Mouse (Mus musculus) stomach, embryonic 16.5 days (tissue): Measurements from ENCODE around the gene Plcl1. TPM values are rescaled to one million over a fixed set of nuclear protein-coding genes. Genes with fewer than 3 reads are reported as not detected.

Source experiments
- ATAC-seq: fragments of 200-750 bp; cut with Nextera tagmentation; 2 replicates; pipeline ENCODE4 v1.8.0; 2017; ENCODE audit warnings: moderate number of reproducible peaks, moderate TSS enrichment; ENCODE audit not compliant: insufficient read depth, low FRiP score
- H3K27ac ChIP-seq: fragments of 300-500 bp; sonication (generic); 2 replicates; pipeline ENCODE4 v1.5.1; 2014; ENCODE audit warnings: low read length
- H3K27me3 ChIP-seq: fragments of 300-500 bp; sonication (generic); 2 replicates; pipeline ENCODE4 v1.6.1; 2014; ENCODE audit warnings: low read length, control low read depth, mixed read lengths; ENCODE audit not compliant: control insufficient read depth, insufficient read depth
- H3K36me3 ChIP-seq: fragments of 300-500 bp; sonication (generic); 2 replicates; pipeline ENCODE4 v1.6.1; 2014; ENCODE audit warnings: low read length; ENCODE audit not compliant: control insufficient read depth, insufficient read depth
- H3K4me1 ChIP-seq: fragments of 300-500 bp; sonication (generic); 2 replicates; pipeline ENCODE4 v1.6.1; 2014; ENCODE audit warnings: low read length, control low read depth, mixed read lengths; ENCODE audit not compliant: control insufficient read depth, insufficient read depth
- H3K4me2 ChIP-seq: fragments of 300-500 bp; sonication (generic); 2 replicates; pipeline ENCODE4 v1.6.1; 2014; ENCODE audit warnings: low read depth, low read length, mixed read lengths
- H3K4me3 ChIP-seq: fragments of 300-500 bp; sonication (generic); replicated peaks from 2 replicates; pipeline ENCODE4 v1.5.1; 2014; ENCODE audit warnings: mild to moderate bottlenecking, low read length
- H3K9ac ChIP-seq: fragments of 300-500 bp; sonication (generic); 2 replicates; pipeline ENCODE4 v1.6.1; 2014; ENCODE audit warnings: low read length
- H3K9me3 ChIP-seq: fragments of 300-500 bp; sonication (generic); replicated peaks from 2 replicates; pipeline ENCODE4 v1.6.1; 2016; ENCODE audit warnings: low read length, control low read depth; ENCODE audit not compliant: control insufficient read depth
- WGBS: fragments of 180-500 bp; shearing (Covaris S2); extraction: QIAGEN DNeasy Blood & Tissue Kit; methylation state at CpG from one replicate; pipeline ENCODE4 v1.1.7; 2014; 5-methylcytosine and 5-hydroxymethylcytosine counted together
- polyA plus RNA-seq: library from polyadenylated mRNA; unstranded; fragments of >200 nt; fragmentation: Nextera tagmentation; extraction: Ambion mirVana; gene quantifications from 2 replicates; pipeline ENCODE4 v1.2.1, GENCODE M21; 2015

Plcl1 gene
- polyA plus RNA-seq, 1 experiment from 2014 or later: 1.9 TPM

DNA sequence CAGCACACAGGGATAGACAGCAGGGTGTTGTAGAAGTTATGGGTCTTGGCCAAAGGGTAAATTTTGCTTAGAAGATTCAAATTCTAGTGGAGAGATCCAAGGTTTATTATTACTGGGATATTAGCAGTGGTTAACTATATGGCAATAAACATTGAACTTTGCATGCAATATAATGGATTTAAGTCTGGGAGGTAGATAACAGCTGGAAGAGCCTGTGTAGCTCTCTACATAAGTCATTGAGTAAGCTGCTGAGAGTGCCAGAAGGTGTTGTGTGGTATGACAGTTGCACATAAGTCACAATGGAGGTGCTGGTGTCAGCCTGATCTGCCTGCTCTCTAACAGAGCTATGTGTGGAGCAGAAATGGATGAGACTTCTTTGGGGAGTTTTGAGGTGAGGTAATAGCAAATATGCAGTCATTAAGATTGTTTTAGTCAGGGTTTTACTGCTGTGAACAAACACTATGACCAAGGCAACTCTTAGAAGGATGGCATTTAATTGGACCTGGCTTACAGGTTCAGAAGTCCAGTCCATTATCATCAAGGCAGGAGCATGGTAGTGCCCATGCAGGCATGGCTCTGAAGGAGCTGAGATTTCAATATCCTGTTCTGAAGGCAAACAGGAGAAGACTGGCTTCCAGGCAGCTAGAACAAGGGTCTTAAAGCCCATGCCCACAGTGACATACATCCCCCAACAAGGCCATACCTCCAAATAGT, 364.5 kb downstream of the Plcl1 start:
- Histone ChIP-seq H3K4me3 (no peak overlapping the region), H3K4me1 (no peaks in the 10 kb centered on the region), H3K27me3 (no peaks in the 10 kb centered on the region), H3K27ac (no peak overlapping the region), H3K9me3 (no peaks in the 10 kb centered on the region), H3K36me3 (no peaks in the 10 kb centered on the region), H3K9ac (no peak overlapping the region), H3K4me2 (no peak overlapping the region)
- ATAC-seq: no peak

GRCm38 (mm10) chr1:55792817-55793216, 387.1 kb downstream of the Plcl1 start:
- no peaks in the 10 kb centered on the region for H3K9me3 ChIP-seq
- no peaks in the 10 kb centered on the region for H3K36me3 ChIP-seq
- H3K9ac ChIP-seq: no peak overlapping the region
- no peak for ATAC-seq
- WGBS: 62% methylated on average over 6 of the region's 6 CpGs
- H3K4me2 ChIP-seq: no peak overlapping the region
- H3K4me1 ChIP-seq: no peaks in the 10 kb centered on the region
- no peaks in the 10 kb centered on the region for H3K27me3 ChIP-seq
- no peak overlapping the region for H3K27ac ChIP-seq
- H3K4me3 ChIP-seq: no peak overlapping the region

Other genes with a start within 250 kb of the Plcl1 start
- gene Rftn2, start 179.1 kb upstream of the Plcl1 start, polyA plus RNA-seq: 8.4 and 10.6 TPM in 2 replicates
- 3.9 TPM in 2 replicates for gene Mars2, start 168.7 kb upstream of the Plcl1 start, polyA plus RNA-seq
- 0.30 and 0.43 TPM in 2 replicates for gene Boll, start 42.5 kb upstream of the Plcl1 start, polyA plus RNA-seq